Mouse (Mus musculus): ENCODE results near the gene Poldip3. TPM values are rescaled to one million over a fixed set of nuclear protein-coding genes. Genes with fewer than 3 reads are reported as not detected.

The Poldip3 gene
- polyA plus RNA-seq (2014; fragmentation: Nextera tagmentation; extraction: Ambion mirVana): 76.9 and 79.2 TPM in 2 replicates

DNA sequence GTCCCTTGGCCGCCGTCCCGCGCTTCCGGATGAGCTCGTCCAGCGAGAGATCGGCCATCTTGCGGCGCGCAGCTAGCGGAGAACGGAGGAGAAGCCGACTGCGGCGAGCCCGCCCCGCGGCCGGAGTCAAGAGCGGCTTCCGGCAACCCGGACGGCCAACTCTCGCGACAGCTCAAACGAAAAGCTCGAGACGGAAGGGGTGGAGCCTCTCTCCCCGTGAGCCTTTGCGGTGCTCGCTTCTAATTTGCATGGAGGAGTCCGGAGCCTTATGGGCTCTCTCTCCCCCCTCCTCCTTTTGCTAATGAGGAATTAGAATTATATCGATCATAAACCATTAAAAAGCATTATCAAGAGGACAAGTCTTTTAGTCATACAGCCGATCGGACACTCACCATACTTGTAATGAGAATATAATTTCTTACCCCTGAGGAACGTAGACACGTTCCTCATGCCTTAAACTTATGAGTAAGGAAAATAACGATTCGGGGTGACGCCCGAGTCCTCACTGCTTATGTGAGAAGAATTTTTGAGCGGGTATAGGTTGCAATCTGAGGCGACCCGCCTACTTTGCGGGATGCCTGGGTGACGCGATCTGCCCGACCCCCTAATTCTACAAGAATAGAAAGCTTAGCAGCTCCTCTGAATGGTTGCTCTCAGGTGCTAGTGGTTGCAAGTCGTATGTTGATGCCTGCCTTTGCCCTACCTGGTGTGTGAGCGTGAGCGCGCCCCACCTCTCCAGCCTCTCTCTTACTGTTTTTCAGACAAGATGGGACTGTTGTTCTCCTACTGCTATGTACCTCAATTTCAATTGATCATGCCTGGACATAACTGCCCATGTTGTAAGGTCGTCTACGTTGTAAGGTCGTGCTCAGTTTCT lies at the start of gene Poldip3:
Poldip3 (minus strand) TSS at position 189 of the 877 bp plus-strand sequence.
- Histone ChIP-seq H3K9me3 (ENCODE audit: control insufficient read depth, low read length) (no peaks in the 10 kb centered on the region), H3K4me1 (ENCODE audit: control insufficient read depth in 2 of 2, insufficient read depth in 2 of 2, low read length in 2 of 2) (peaks cover 2 to 12% of the 10 kb centered on the region in 2 experiments; a peak in 2 of 4 replicates), H3K36me3 (ENCODE audit: control insufficient read depth, insufficient read depth, low read length) (peaks cover 42% of the 10 kb centered on the region), H3K4me3 (ENCODE audit: control insufficient read depth in 1 of 2, insufficient read depth in 1 of 2, low read depth in 1 of 2, low read length in 2 of 2) (peak within 1 kb of the TSS; percentile 90 to 96), H3K9ac (ENCODE audit: low read length) (peak within 1 kb of the TSS; percentile 90), H3K27me3 (ENCODE audit: control insufficient read depth, insufficient read depth, low read length) (no peaks in the 10 kb centered on the region), H3K4me2 (ENCODE audit: low read length) (peak within 1 kb of the TSS; percentile 92), H3K27ac (replicated peaks in 1 of 2; ENCODE audit: control insufficient read depth in 1 of 2, insufficient read depth in 1 of 2, low read depth in 2 of 2, low read length in 2 of 2) (peak within 1 kb of the TSS; percentile 96 to 97)
- ATAC-seq (ENCODE audit: insufficient number of reproducible peaks, insufficient read depth, low FRiP score, low read depth): peak; percentile 88
- under 1% methylated on average over 56 of the region's 56 CpGs for WGBS

- no peak overlapping the region for H3K4me3 ChIP-seq (ENCODE audit: control insufficient read depth in 1 of 2, insufficient read depth in 1 of 2, low read depth in 1 of 2, low read length in 2 of 2)
- no peak for ATAC-seq (ENCODE audit: insufficient number of reproducible peaks, insufficient read depth, low FRiP score, low read depth)
- H3K27me3 ChIP-seq (ENCODE audit: control insufficient read depth, insufficient read depth, low read length): no peaks in the 10 kb centered on the region
- no peaks in the 10 kb centered on the region for H3K36me3 ChIP-seq (ENCODE audit: control insufficient read depth, insufficient read depth, low read length)
- no peak overlapping the region for H3K27ac ChIP-seq (replicated peaks in 1 of 2; ENCODE audit: control insufficient read depth in 1 of 2, insufficient read depth in 1 of 2, low read depth in 2 of 2, low read length in 2 of 2)
- H3K4me2 ChIP-seq (ENCODE audit: low read length): no peak overlapping the region
- H3K9me3 ChIP-seq (ENCODE audit: control insufficient read depth, low read length): no peaks in the 10 kb centered on the region
- no peak overlapping the region for H3K9ac ChIP-seq (ENCODE audit: low read length)
- no peaks in the 10 kb centered on the region for H3K4me1 ChIP-seq (ENCODE audit: control insufficient read depth in 2 of 2, insufficient read depth in 2 of 2, low read length in 2 of 2)
- WGBS: 87% methylated on average over 4 of the region's 4 CpGs
Observed at GRCm38 (mm10) chr15:83193413-83193812, 44.2 kb upstream of the Poldip3 start.

- Histone ChIP-seq H3K4me1 (ENCODE audit: control insufficient read depth in 2 of 2, insufficient read depth in 2 of 2, low read length in 2 of 2) (no peaks in the 10 kb centered on the region), H3K4me2 (ENCODE audit: low read length) (no peak overlapping the region), H3K27me3 (ENCODE audit: control insufficient read depth, insufficient read depth, low read length) (no peaks in the 10 kb centered on the region), H3K36me3 (ENCODE audit: control insufficient read depth, insufficient read depth, low read length) (no peaks in the 10 kb centered on the region), H3K4me3 (ENCODE audit: control insufficient read depth in 1 of 2, insufficient read depth in 1 of 2, low read depth in 1 of 2, low read length in 2 of 2) (no peak overlapping the region), H3K9ac (ENCODE audit: low read length) (no peak overlapping the region), H3K27ac (replicated peaks in 1 of 2; ENCODE audit: control insufficient read depth in 1 of 2, insufficient read depth in 1 of 2, low read depth in 2 of 2, low read length in 2 of 2) (no peak overlapping the region), H3K9me3 (ENCODE audit: control insufficient read depth, low read length) (no peaks in the 10 kb centered on the region)
- ATAC-seq (ENCODE audit: insufficient number of reproducible peaks, insufficient read depth, low FRiP score, low read depth): no peak
- 63% methylated on average over 5 of the region's 5 CpGs for WGBS
Observed at GRCm38 (mm10) chr15:83182351-83182750, 33.2 kb upstream of the Poldip3 start.

GRCm38 (mm10) chr15:83181800-83182330 lies 32.7 kb upstream of the Poldip3 start:
- H3K4me1 ChIP-seq (ENCODE audit: control insufficient read depth in 2 of 2, insufficient read depth in 2 of 2, low read length in 2 of 2): no peaks in the 10 kb centered on the region
- H3K9ac ChIP-seq (ENCODE audit: low read length): no peak overlapping the region
- no peaks in the 10 kb centered on the region for H3K36me3 ChIP-seq (ENCODE audit: control insufficient read depth, insufficient read depth, low read length)
- no peak overlapping the region for H3K4me3 ChIP-seq (ENCODE audit: control insufficient read depth in 1 of 2, insufficient read depth in 1 of 2, low read depth in 1 of 2, low read length in 2 of 2)
- H3K27ac ChIP-seq (replicated peaks in 1 of 2; ENCODE audit: control insufficient read depth in 1 of 2, insufficient read depth in 1 of 2, low read depth in 2 of 2, low read length in 2 of 2): no peak overlapping the region
- 45% methylated on average over 4 of the region's 4 CpGs for WGBS
- H3K27me3 ChIP-seq (ENCODE audit: control insufficient read depth, insufficient read depth, low read length): no peaks in the 10 kb centered on the region
- no peak for ATAC-seq (ENCODE audit: insufficient number of reproducible peaks, insufficient read depth, low FRiP score, low read depth)
- H3K4me2 ChIP-seq (ENCODE audit: low read length): no peak overlapping the region
- H3K9me3 ChIP-seq (ENCODE audit: control insufficient read depth, low read length): no peaks in the 10 kb centered on the region

- WGBS: 85% methylated on average over 6 of the region's 6 CpGs
- Histone ChIP-seq H3K4me2 (ENCODE audit: low read length) (no peak overlapping the region), H3K9me3 (ENCODE audit: control insufficient read depth, low read length) (no peaks in the 10 kb centered on the region), H3K9ac (ENCODE audit: low read length) (no peak overlapping the region), H3K27me3 (ENCODE audit: control insufficient read depth, insufficient read depth, low read length) (no peaks in the 10 kb centered on the region), H3K36me3 (ENCODE audit: control insufficient read depth, insufficient read depth, low read length) (no peaks in the 10 kb centered on the region), H3K4me1 (ENCODE audit: control insufficient read depth in 2 of 2, insufficient read depth in 2 of 2, low read length in 2 of 2) (no peaks in the 10 kb centered on the region), H3K27ac (replicated peaks in 1 of 2; ENCODE audit: control insufficient read depth in 1 of 2, insufficient read depth in 1 of 2, low read depth in 2 of 2, low read length in 2 of 2) (no peak overlapping the region), H3K4me3 (ENCODE audit: control insufficient read depth in 1 of 2, insufficient read depth in 1 of 2, low read depth in 1 of 2, low read length in 2 of 2) (no peak overlapping the region)
- ATAC-seq (ENCODE audit: insufficient number of reproducible peaks, insufficient read depth, low FRiP score, low read depth): no peak
Observed at GRCm38 (mm10) chr15:83180004-83180403, 30.8 kb upstream of the Poldip3 start.

- Histone ChIP-seq H3K9me3 (ENCODE audit: control insufficient read depth, low read length) (no peaks in the 10 kb centered on the region), H3K27me3 (ENCODE audit: control insufficient read depth, insufficient read depth, low read length) (no peaks in the 10 kb centered on the region), H3K4me1 (ENCODE audit: control insufficient read depth in 2 of 2, insufficient read depth in 2 of 2, low read length in 2 of 2) (peaks cover 7% of the 10 kb centered on the region in 2 experiments), H3K36me3 (ENCODE audit: control insufficient read depth, insufficient read depth, low read length) (no peaks in the 10 kb centered on the region), H3K4me3 (ENCODE audit: control insufficient read depth in 1 of 2, insufficient read depth in 1 of 2, low read depth in 1 of 2, low read length in 2 of 2) (no peak overlapping the region), H3K9ac (ENCODE audit: low read length) (no peak overlapping the region), H3K4me2 (ENCODE audit: low read length) (no peak overlapping the region), H3K27ac (replicated peaks in 1 of 2; ENCODE audit: control insufficient read depth in 1 of 2, insufficient read depth in 1 of 2, low read depth in 2 of 2, low read length in 2 of 2) (no peak overlapping the region)
- 71% methylated on average over 4 of the region's 4 CpGs for WGBS
- ATAC-seq (ENCODE audit: insufficient number of reproducible peaks, insufficient read depth, low FRiP score, low read depth): no peak
Observed at GRCm38 (mm10) chr15:83176653-83177052, 27.5 kb upstream of the Poldip3 start.

GRCm38 (mm10) chr15:83173914-83174884 lies 25.0 kb upstream of the Poldip3 start:
- no peaks in the 10 kb centered on the region for H3K9me3 ChIP-seq (ENCODE audit: control insufficient read depth, low read length)
- H3K27ac ChIP-seq (replicated peaks in 1 of 2; ENCODE audit: control insufficient read depth in 1 of 2, insufficient read depth in 1 of 2, low read depth in 2 of 2, low read length in 2 of 2): no peak overlapping the region
- peaks cover 18 to 27% of the 10 kb centered on the region in 2 experiments for H3K4me1 ChIP-seq (ENCODE audit: control insufficient read depth in 2 of 2, insufficient read depth in 2 of 2, low read length in 2 of 2)
- H3K4me2 ChIP-seq (ENCODE audit: low read length): no peak overlapping the region
- no peak overlapping the region for H3K9ac ChIP-seq (ENCODE audit: low read length)
- no peaks in the 10 kb centered on the region for H3K36me3 ChIP-seq (ENCODE audit: control insufficient read depth, insufficient read depth, low read length)
- H3K4me3 ChIP-seq (ENCODE audit: control insufficient read depth in 1 of 2, insufficient read depth in 1 of 2, low read depth in 1 of 2, low read length in 2 of 2): no peak overlapping the region
- ATAC-seq (ENCODE audit: insufficient number of reproducible peaks, insufficient read depth, low FRiP score, low read depth): no peak
- H3K27me3 ChIP-seq (ENCODE audit: control insufficient read depth, insufficient read depth, low read length): no peaks in the 10 kb centered on the region
- 70% methylated on average over 14 of the region's 14 CpGs for WGBS
